Mouse (Mus musculus): ENCODE data around the gene Lhb.

- TF ChIP-seq CTCF (IDR thresholded peaks at IDR 0.05; ENCODE audit: extremely low read depth, insufficient read depth, insufficient read length, insufficient replicate concordance) (peak; percentile 96), POLR2A (IDR thresholded peaks at IDR 0.05; ENCODE audit: low read depth, low read length) (no peak)
These were observed 15.2 kb upstream of the Lhb start, which contains the start of gene Kcna7 for GRCm38 (mm10) chr7:45405091-45406075.
